Comparison of ENCODE assay signal across 10 mouse cellular contexts in genomic region chr17:35219601-35220041, GRCm38 (mm10). TPM values are rescaled to one million over a fixed set of nuclear protein-coding genes. Genes with fewer than 3 reads are reported as not detected.
DNase-seq lines count a peak whose midpoint lies in the region; ATAC-seq and TF ChIP-seq lines count a peak whose summit lies in the region.
"Had no signal": no experiment of that assay in that cellular context is flagged by ENCODE, and none has a peak within 500 bp of the region (broad histone marks: within the 10 kb centered on the region; RNA-seq: fewer than 3 reads in every experiment).

No protein-coding gene starts in this region.

- H3K27me3 ChIP-seq in spleen, adult 2 months (ENCODE audit: control insufficient read depth, insufficient read depth, low read length), result no peaks in the 10 kb centered on the region
- H3K27me3 ChIP-seq in liver, embryonic 12.5 days (replicated peaks), result 0 out of 2 replicates have a peak, but pooled peaks cover 5% of the 10 kb centered on the region
- no peaks in the 10 kb centered on the region for H3K27me3 ChIP-seq in hindbrain, embryonic 11.5 days (ENCODE audit: control insufficient read depth, insufficient read depth, low read length)

- H3K9ac ChIP-seq in liver, embryonic 12.5 days, result no peak overlapping the region
- no peak overlapping the region for H3K9ac ChIP-seq in hindbrain, embryonic 11.5 days (ENCODE audit: low read depth, low read length)

- H3K36me3 ChIP-seq in spleen, adult 2 months (ENCODE audit: control insufficient read depth, insufficient read depth, low read length), result peaks cover 2% of the 10 kb centered on the region; the same call in 1 of the 2 replicates
- peaks cover 35% of the 10 kb centered on the region for H3K36me3 ChIP-seq in liver, embryonic 12.5 days
- H3K36me3 ChIP-seq in hindbrain, embryonic 11.5 days (ENCODE audit: control insufficient read depth, insufficient read depth, low read length), result no peaks in the 10 kb centered on the region

- no peaks in the 10 kb centered on the region for H3K9me3 ChIP-seq in liver, embryonic 12.5 days (replicated peaks)
- no peaks in the 10 kb centered on the region for H3K9me3 ChIP-seq in hindbrain, embryonic 11.5 days (ENCODE audit: control insufficient read depth, low read length)

- no peak for TF ChIP-seq POLR2A in spleen, adult 2 months (IDR thresholded peaks at IDR 0.05; ENCODE audit: low read depth, low read length)

- H3K4me2 ChIP-seq in liver, embryonic 12.5 days, result no peak overlapping the region
- H3K4me2 ChIP-seq in hindbrain, embryonic 11.5 days (replicated peaks; ENCODE audit: low read depth, low read length), result no peak overlapping the region

- peak overlapping the region; percentile 88 for H3K27ac ChIP-seq in spleen, adult 2 months (ENCODE audit: insufficient read depth, low read length)
- H3K27ac ChIP-seq in liver, embryonic 12.5 days, result peak overlapping the region; percentile 4; the same call in 1 of the 2 replicates
- H3K27ac ChIP-seq in hindbrain, embryonic 11.5 days (ENCODE audit: low read depth, low read length), result no peak overlapping the region

- peak; percentile 98 for DNase-seq in heart, adult 11 months
- DNase-seq in heart, postnatal 4 days, result no peak
- DNase-seq in spleen, adult 2 months (ENCODE audit: low read depth in 1 of 2, low spot score in 2 of 2), result peak in 1 of 2 experiments; percentile 53
- no peak for DNase-seq in spleen, adult 12 weeks (ENCODE audit: low spot score)
- DNase-seq in thymus, postnatal 36 days, result peak; percentile 65 to 83
- no peak for DNase-seq in hindbrain, embryonic 11.5 days (ENCODE audit: low spot score)
- DNase-seq in embryo, embryonic 10 days (ENCODE audit: low spot score), result no peak

- whole genome bisulfite sequencing in spleen, adult 2 months, result 4% methylated on average over 6 of the region's 6 CpGs
- 16% methylated on average over 6 of the region's 6 CpGs for WGBS in liver, embryonic 12.5 days (ENCODE audit: insufficient replicate concordance)
- 92% methylated on average over 6 of the region's 6 CpGs for WGBS in hindbrain, embryonic 11.5 days

- no peak overlapping the region for H3K4me3 ChIP-seq in spleen, adult 2 months (ENCODE audit: extremely low read depth, insufficient read depth, insufficient read length)
- H3K4me3 ChIP-seq in liver, embryonic 12.5 days, result no peak overlapping the region
- H3K4me3 ChIP-seq in hindbrain, embryonic 11.5 days (ENCODE audit: low read depth, low read length), result no peak overlapping the region

- peaks cover 52% of the 10 kb centered on the region for H3K4me1 ChIP-seq in spleen, adult 2 months (ENCODE audit: control insufficient read depth, insufficient read depth, insufficient read length)
- H3K4me1 ChIP-seq in liver, embryonic 12.5 days, result peaks cover 40% of the 10 kb centered on the region
- no peaks in the 10 kb centered on the region for H3K4me1 ChIP-seq in hindbrain, embryonic 11.5 days (replicated peaks; ENCODE audit: control insufficient read depth, insufficient read depth, low read length)

- no peak for ATAC-seq in liver, embryonic 12.5 days
- no peak for ATAC-seq in hindbrain, embryonic 11.5 days (ENCODE audit: low FRiP score)

- no peak for TF ChIP-seq CTCF in spleen, adult 2 months (IDR thresholded peaks at IDR 0.05; ENCODE audit: extremely low read depth, insufficient read depth, insufficient read length, insufficient replicate concordance)

RNA-seq across cellular contexts. Expression of gene Gm16181, which starts 1.0 kb away (rescaled TPM):
- total RNA-seq in heart, postnatal 4 days (2021), result under 1 TPM in 1 of 2 experiments, not detected in 1; 0.52 TPM
- 0.34 TPM in 1 of 2 replicates, not detected in the other for polyA plus RNA-seq in spleen, adult 2 months (2012; rRNA removed)
- polyA plus RNA-seq in liver, embryonic 12.5 days (2016; fragmentation: Nextera tagmentation; extraction: Ambion mirVana), result 0.42 TPM in 1 of 2 replicates, not detected in the other
- polyA plus RNA-seq in hindbrain, embryonic 11.5 days (2014; fragmentation: Nextera tagmentation; extraction: Ambion mirVana), result 0.36 and 0.43 TPM in 2 replicates
- total RNA-seq: left cerebral cortex, postnatal 10 days had no signal
- polyA plus RNA-seq: frontal cortex, adult 2 months had no signal

RNA-seq across cellular contexts. Expression of gene Atp6v1g2, which starts 13.8 kb away (rescaled TPM):
- 1 to 10 TPM; 8.0 to 9.3 TPM for total RNA-seq in heart, postnatal 4 days (2021)
- polyA plus RNA-seq in spleen, adult 2 months (2012; rRNA removed), result 5.0 TPM in 2 replicates
- polyA plus RNA-seq in liver, embryonic 12.5 days (2016; fragmentation: Nextera tagmentation; extraction: Ambion mirVana), result 1.3 and 1.8 TPM in 2 replicates
- polyA plus RNA-seq in hindbrain, embryonic 11.5 days (2014; fragmentation: Nextera tagmentation; extraction: Ambion mirVana), result 14.7 and 16.8 TPM in 2 replicates

RNA-seq across cellular contexts. Expression of gene Lta, which starts 14.5 kb away (rescaled TPM):
- total RNA-seq in heart, postnatal 4 days (2021), result under 1 TPM; 0.26 to 0.32 TPM
- 24.8 and 26.8 TPM in 2 replicates for polyA plus RNA-seq in spleen, adult 2 months (2012; rRNA removed)
- polyA plus RNA-seq in liver, embryonic 12.5 days (2016; fragmentation: Nextera tagmentation; extraction: Ambion mirVana), result 0.12 TPM in 1 of 2 replicates, not detected in the other
- polyA plus RNA-seq in hindbrain, embryonic 11.5 days (2014; fragmentation: Nextera tagmentation; extraction: Ambion mirVana), result not detected in 2 replicates

RNA-seq across cellular contexts. Expression of gene Nfkbil1, which starts 16.0 kb away (rescaled TPM):
- total RNA-seq in heart, postnatal 4 days (2021), result 10 to 100 TPM; 10.8 to 11.0 TPM
- polyA plus RNA-seq in spleen, adult 2 months (2012; rRNA removed), result 16.9 and 29.1 TPM in 2 replicates
- polyA plus RNA-seq in liver, embryonic 12.5 days (2016; fragmentation: Nextera tagmentation; extraction: Ambion mirVana), result 5.7 and 6.4 TPM in 2 replicates
- polyA plus RNA-seq in hindbrain, embryonic 11.5 days (2014; fragmentation: Nextera tagmentation; extraction: Ambion mirVana), result 2.3 and 3.7 TPM in 2 replicates

RNA-seq across cellular contexts. Expression of gene Tnf, which starts 17.8 kb away (rescaled TPM):
- total RNA-seq in heart, postnatal 4 days (2021), result 1 to 10 TPM in 1 of 2 experiments, under 1 TPM in 1; 0.76 to 1.3 TPM
- 7.5 and 13.2 TPM in 2 replicates for polyA plus RNA-seq in spleen, adult 2 months (2012; rRNA removed)
- 0.33 and 0.36 TPM in 2 replicates for polyA plus RNA-seq in liver, embryonic 12.5 days (2016; fragmentation: Nextera tagmentation; extraction: Ambion mirVana)
- polyA plus RNA-seq in hindbrain, embryonic 11.5 days (2014; fragmentation: Nextera tagmentation; extraction: Ambion mirVana), result not detected in 2 replicates

Comparison
In these comparisons a context has a peak if more than half of its experiments do, and no peak if none do; other contexts are left out.
1. DNase-seq: peak in heart, adult 11 months (single experiment) and thymus, postnatal 36 days (2 of 2); none in heart, postnatal 4 days (single experiment), spleen, adult 12 weeks (single experiment), hindbrain, embryonic 11.5 days (single experiment) and embryo, embryonic 10 days (single experiment).
2. RNA of gene Lta, which starts 14.5 kb away (polyA plus RNA-seq): 24.8 to 26.8 TPM in spleen, adult 2 months; 0.12 TPM in liver, embryonic 12.5 days and not detected in hindbrain, embryonic 11.5 days; every median in the first group is over 10 times any median in the second.